8 mouse cellular contexts compared by ENCODE assay signal in genomic region chr8:94876197-94876730, GRCm38 (mm10). TPM values are rescaled to one million over a fixed set of nuclear protein-coding genes. Genes with fewer than 3 reads are reported as not detected.
A peak's percentile ranks its signal among the peaks of the same experiment; 100 is the strongest.
DNase-seq lines count a peak whose midpoint lies in the region; ATAC-seq and TF ChIP-seq lines count a peak whose summit lies in the region.

Gene Dok4 (minus strand): TSS chr8:94876330.

- no peaks in the 10 kb centered on the region for H3K36me3 ChIP-seq in hindbrain, embryonic 16.5 days (ENCODE audit: control insufficient read depth, insufficient read depth, low read length)

- peak within 1 kb of the TSS; percentile 74 for H3K4me3 ChIP-seq in gastrocnemius, adult 2 months
- H3K4me3 ChIP-seq in hindbrain, embryonic 16.5 days (ENCODE audit: low read length) = peak within 1 kb of the TSS; percentile 70

- no peak for TF ChIP-seq CTCF in gastrocnemius, adult 2 months (IDR thresholded peaks at IDR 0.05)

- H3K9me3 ChIP-seq in hindbrain, embryonic 16.5 days (ENCODE audit: control insufficient read depth, low read length) = no peaks in the 10 kb centered on the region

- ATAC-seq in hindbrain, embryonic 16.5 days = peak; percentile 53
- peak; percentile 68 for ATAC-seq in megakaryocyte-erythroid progenitor cell, adult 5-6 weeks (replicated peaks; ENCODE audit: low FRiP score, low TSS enrichment, poor library complexity, severe bottlenecking)

- peak; percentile 65 for DNase-seq in T-cell, adult 2 months (ENCODE audit: low spot score)
- peak; percentile 69 to 76 for DNase-seq in cerebellum, postnatal 36 days
- peak; percentile 91 for DNase-seq in gastrocnemius, adult 2 months
- peak in 1 of 2 experiments; percentile 77 for DNase-seq in left cerebral cortex, postnatal 14 days (ENCODE audit: low spot score in 2 of 2)
- DNase-seq in right cerebral cortex, postnatal 14 days = peak; percentile 77
- DNase-seq in urinary bladder, postnatal 36 days (ENCODE audit: low spot score in 2 of 2) = peak; percentile 88 to 91

- peaks cover 25% of the 10 kb centered on the region for H3K4me1 ChIP-seq in hindbrain, embryonic 16.5 days (ENCODE audit: control insufficient read depth, insufficient read depth, low read depth, low read length)

- peak within 1 kb of the TSS; percentile 100 for H3K4me2 ChIP-seq in hindbrain, embryonic 16.5 days (ENCODE audit: low read length)

- intact Hi-C loops in gastrocnemius, adult 2 months (cut with DNase I) = no loop called here
- intact Hi-C loops in left cerebral cortex, postnatal 14 days (cut with DNase I) = no loop called here

- peak within 1 kb of the TSS; percentile 85 for H3K27ac ChIP-seq in gastrocnemius, adult 2 months
- 0 out of 2 replicates have a peak within 1 kb of the TSS, but pooled peaks have one; percentile 17 for H3K27ac ChIP-seq in hindbrain, embryonic 16.5 days (ENCODE audit: low read depth, low read length)

- H3K27me3 ChIP-seq in hindbrain, embryonic 16.5 days (replicated peaks; ENCODE audit: control insufficient read depth, insufficient read depth, low read length) = peaks cover 12% of the 10 kb centered on the region

- H3K9ac ChIP-seq in hindbrain, embryonic 16.5 days (ENCODE audit: low read depth, low read length) = peak within 1 kb of the TSS; percentile 75

- under 1% methylated on average over 27 of the region's 37 CpGs for WGBS in hindbrain, embryonic 16.5 days

RNA-seq across cellular contexts. Expression of gene Dok4, which starts in this region (rescaled TPM):
- total RNA-seq in gastrocnemius, adult 2 months (2021) = 1 to 10 TPM; 2.7 to 6.1 TPM
- polyA plus RNA-seq in hindbrain, embryonic 16.5 days (2015; fragmentation: Nextera tagmentation; extraction: Ambion mirVana) = 91.1 and 95.5 TPM in 2 replicates
- total RNA-seq in left cerebral cortex, postnatal 14 days (2021) = 10 to 100 TPM; 42.3 to 44.1 TPM
- total RNA-seq in megakaryocyte-erythroid progenitor cell, adult 5-6 weeks (2014; fragmentation: Nextera tagmentation) = 1.2 TPM in 1 of 2 replicates, not detected in the other
- 1.6 TPM in 1 of 2 replicates, not detected in the other for total RNA-seq in megakaryocyte-erythroid progenitor cell, adult 5-6 weeks (2017)

Comparison
In these comparisons a context has a peak if more than half of its experiments do, and no peak if none do; other contexts are left out.
1. RNA of gene Dok4 (total RNA-seq): 42.3 to 44.1 TPM in left cerebral cortex, postnatal 14 days; 2.7 to 6.1 TPM in gastrocnemius, adult 2 months and 1.2 to 1.6 TPM in megakaryocyte-erythroid progenitor cell, adult 5-6 weeks; every median in the first group is over 4 times any median in the second.